Mouse (Mus musculus): ENCODE results near the gene Pmis2.

DNA sequence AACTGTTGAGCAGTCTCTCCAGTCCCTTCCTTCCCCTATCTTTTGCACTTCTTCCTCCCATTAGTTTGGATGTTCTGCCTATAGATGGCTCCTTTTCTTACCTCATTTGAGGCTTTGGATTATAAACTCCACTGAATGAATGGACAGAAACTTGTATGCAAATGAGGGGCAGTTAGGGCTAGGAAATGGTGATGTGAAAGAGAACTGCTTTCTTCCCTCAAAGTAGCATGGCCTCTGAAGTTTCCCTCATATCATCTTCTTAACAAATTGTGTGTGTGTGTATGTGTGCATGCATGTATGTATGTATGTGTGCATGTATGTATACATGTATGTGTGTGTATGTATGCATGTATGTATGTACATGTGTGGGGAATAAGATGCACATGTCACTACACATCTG is 42.4 kb downstream of the Pmis2 start:
- TF ChIP-seq FLI1 (IDR thresholded peaks at IDR 0.05; ENCODE audit: low read length) (no peak), GATA1 (IDR thresholded peaks at IDR 0.05; ENCODE audit: borderline replicate concordance, low read length) (no peak)
